Mouse (Mus musculus): ENCODE measurements around the gene Fam205a4.
"Not testable (repeated sequence)": the region's sequence is repeated elsewhere in the genome, so short reads cannot be mapped to it uniquely, and the experiment has no call there.

The Fam205a4 gene

DNA sequence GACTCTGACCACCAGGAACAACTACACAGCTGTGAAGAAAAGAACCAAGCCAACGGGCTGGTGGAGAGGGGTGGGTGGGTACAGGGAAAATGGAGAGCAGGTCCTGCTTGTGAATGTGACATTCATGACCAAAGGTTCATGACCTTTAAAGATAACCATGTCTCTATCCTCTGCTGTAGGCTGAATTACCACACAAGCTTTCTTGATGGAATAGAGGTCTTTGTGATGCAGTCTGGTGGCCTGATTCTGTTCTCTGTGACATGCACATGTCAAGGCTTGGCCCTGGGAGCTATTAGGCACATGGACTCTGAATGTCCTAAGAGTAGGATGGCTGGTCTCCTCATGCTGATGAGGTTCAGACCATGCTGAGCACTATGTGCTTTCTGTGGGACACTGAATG is at the start of gene Fam205a4:
Gene Fam205a4, plus strand, starts transcription at position 301 of the 400 bp plus-strand sequence.
- not testable (repeated sequence) for DNase-seq (ENCODE audit: low spot score in 2 of 2)

DNA sequence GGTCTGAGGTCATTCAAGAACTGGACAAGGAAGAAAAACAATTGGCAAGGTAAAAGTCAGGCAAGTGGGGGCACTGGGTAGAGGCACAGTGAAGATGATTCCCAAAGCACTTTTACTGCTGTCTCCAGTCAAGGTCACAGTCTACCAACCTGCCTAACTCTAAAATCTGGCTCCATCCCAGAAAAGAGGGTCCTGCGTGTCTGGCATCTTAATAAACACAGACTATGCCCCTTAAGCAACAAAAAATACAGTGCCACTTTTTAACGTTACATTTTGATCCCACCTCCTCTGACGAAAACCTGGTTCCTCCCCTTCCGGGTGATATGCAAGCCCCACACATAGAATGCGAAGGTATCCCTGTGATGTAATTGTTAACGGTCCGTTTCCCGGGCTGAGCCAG is 24.6 kb upstream of the Fam205a4 start, which contains the start of gene Gm20878:
Gene Gm20878, plus strand, starts transcription at position 301 of the 400 bp plus-strand sequence.
- DNase-seq (ENCODE audit: low spot score in 2 of 2), result not testable (repeated sequence)
